Mouse (Mus musculus): ENCODE data around the gene Rab11fip5.

The Rab11fip5 gene

GRCm38 (mm10) chr6:85373951-85374733 lies at the start of gene Rab11fip5:
Gene Rab11fip5 (minus strand): TSS chr6:85374634.
- WGBS = 1% methylated on average over 80 of the region's 80 CpGs

- WGBS = 35% methylated on average over 28 of the region's 28 CpGs
Observed at GRCm38 (mm10) chr6:85423836-85424379, 49.5 kb upstream of the Rab11fip5 start, which contains the start of gene Noto. Gene Noto (plus strand): TSS chr6:85423886.

GRCm38 (mm10) chr6:85419150-85419549 lies 44.7 kb upstream of the Rab11fip5 start:
- WGBS = 87% methylated on average over 2 of the region's 2 CpGs

GRCm38 (mm10) chr6:85415829-85416228 lies 41.4 kb upstream of the Rab11fip5 start:
- WGBS = 68% methylated on average over 3 of the region's 3 CpGs

- WGBS = 10% methylated on average over 13 of the region's 13 CpGs
Observed at GRCm38 (mm10) chr6:85410771-85411273, 36.4 kb upstream of the Rab11fip5 start.

- WGBS = 15% methylated on average over 31 of the region's 31 CpGs
Observed at GRCm38 (mm10) chr6:85409003-85409402, 34.6 kb upstream of the Rab11fip5 start.

- 69% methylated on average over 10 of the region's 10 CpGs for WGBS
Observed at GRCm38 (mm10) chr6:85403039-85403438, 28.6 kb upstream of the Rab11fip5 start.

GRCm38 (mm10) chr6:85402613-85403012 lies 28.2 kb upstream of the Rab11fip5 start:
- 61% methylated on average over 2 of the region's 2 CpGs for WGBS

- WGBS = 54% methylated on average over 5 of the region's 5 CpGs
Observed at GRCm38 (mm10) chr6:85399715-85400114, 25.3 kb upstream of the Rab11fip5 start.

- 47% methylated on average over 1 of the region's 1 CpGs for WGBS
Observed at GRCm38 (mm10) chr6:85397165-85397564, 22.7 kb upstream of the Rab11fip5 start.

GRCm38 (mm10) chr6:85395360-85395759 lies 20.9 kb upstream of the Rab11fip5 start:
- whole genome bisulfite sequencing = 87% methylated on average over 2 of the region's 2 CpGs

GRCm38 (mm10) chr6:85391803-85392202 lies 17.4 kb upstream of the Rab11fip5 start:
- WGBS = 11% methylated on average over 5 of the region's 7 CpGs

GRCm38 (mm10) chr6:85388608-85389007 lies 14.2 kb upstream of the Rab11fip5 start:
- 79% methylated on average over 5 of the region's 5 CpGs for WGBS

- WGBS = 96% methylated on average over 2 of the region's 2 CpGs
Observed at GRCm38 (mm10) chr6:85382791-85383190, 8.4 kb upstream of the Rab11fip5 start.

GRCm38 (mm10) chr6:85381648-85382020 lies 7.2 kb upstream of the Rab11fip5 start:
- 91% methylated on average over 10 of the region's 10 CpGs for WGBS

GRCm38 (mm10) chr6:85380901-85381647 lies 6.6 kb upstream of the Rab11fip5 start:
- 48% methylated on average over 17 of the region's 17 CpGs for WGBS

GRCm38 (mm10) chr6:85380201-85380900 lies 5.9 kb upstream of the Rab11fip5 start:
- WGBS = 28% methylated on average over 10 of the region's 10 CpGs

GRCm38 (mm10) chr6:85378629-85379028 lies 4.2 kb upstream of the Rab11fip5 start:
- WGBS = 67% methylated on average over 8 of the region's 8 CpGs

- WGBS = 80% methylated on average over 5 of the region's 5 CpGs
Observed at GRCm38 (mm10) chr6:85377876-85378275, 3.4 kb upstream of the Rab11fip5 start.

- 85% methylated on average over 4 of the region's 4 CpGs for WGBS
Observed at GRCm38 (mm10) chr6:85377066-85377734, 2.8 kb upstream of the Rab11fip5 start.

- under 1% methylated on average over 19 of the region's 19 CpGs for WGBS
Observed at GRCm38 (mm10) chr6:85374734-85375114, 290 bp upstream of the Rab11fip5 start.

All from cerebral cortex, adult 2 months (tissue).